Mouse (Mus musculus) kidney, postnatal 0 days (tissue): Measurements from ENCODE around the gene Elmo1. TPM values are rescaled to one million over a fixed set of nuclear protein-coding genes. Genes with fewer than 3 reads are reported as not detected.

ENCODE experiments used
- ATAC-seq: fragments of 200-750 bp; cut with Nextera tagmentation; replicated peaks from 2 replicates; pipeline ENCODE4 v1.8.0; 2017; ENCODE audit warnings: low read depth, moderate number of reproducible peaks, moderate TSS enrichment, moderate library complexity; ENCODE audit not compliant: low FRiP score
- DNase-seq: peaks from one replicate; pipeline ENCODE4 v3.0.0-alpha.2; 2016; ENCODE audit warnings: low spot score
- H3K27ac ChIP-seq: fragments of 300-500 bp; sonication (generic); 2 replicates; pipeline ENCODE4 v1.5.1; 2014; ENCODE audit warnings: mild to moderate bottlenecking
- H3K27me3 ChIP-seq: fragments of 300-500 bp; sonication (generic); 2 replicates; pipeline ENCODE4 v1.6.1; 2014; ENCODE audit warnings: low read length, mixed read lengths; ENCODE audit not compliant: insufficient read depth
- H3K36me3 ChIP-seq: fragments of 300-500 bp; sonication (generic); 2 replicates; pipeline ENCODE4 v1.6.1; 2014; ENCODE audit warnings: low read length, mixed read lengths; ENCODE audit not compliant: insufficient read depth
- H3K4me1 ChIP-seq: fragments of 300-500 bp; sonication (generic); replicated peaks from 2 replicates; pipeline ENCODE4 v1.6.1; 2014; ENCODE audit warnings: antibody characterized with exemption, low read length, mixed read lengths; ENCODE audit not compliant: insufficient read depth
- H3K4me2 ChIP-seq: fragments of 300-500 bp; sonication (generic); 2 replicates; pipeline ENCODE4 v1.6.1; 2014; ENCODE audit warnings: mild to moderate bottlenecking, low read length, moderate library complexity, mixed read lengths
- H3K4me3 ChIP-seq: fragments of 300-500 bp; sonication (generic); replicated peaks from 2 replicates; pipeline ENCODE4 v1.5.1; 2014; ENCODE audit warnings: low read depth, low read length
- H3K9ac ChIP-seq: fragments of 300-500 bp; sonication (generic); 2 replicates; pipeline ENCODE4 v1.6.1; 2014; ENCODE audit warnings: low read depth, low read length
- H3K9me3 ChIP-seq: fragments of 300-500 bp; sonication (generic); replicated peaks from 2 replicates; pipeline ENCODE4 v1.6.1; 2016; ENCODE audit warnings: low read length, inconsistent platforms, mixed read lengths
- CTCF ChIP-seq: IDR thresholded peaks from 2 replicates; pipeline ENCODE4 v1.5.1; 2016; ENCODE audit warnings: antibody characterized with exemption, low read depth, mild to moderate bottlenecking, moderate library complexity
- whole genome bisulfite sequencing: fragments of 180-500 bp; shearing (Covaris S2); extraction: QIAGEN DNeasy Blood & Tissue Kit; methylation state at CpG from one replicate; pipeline ENCODE4 v1.1.7; 2014; 5-methylcytosine and 5-hydroxymethylcytosine counted together
- polyA plus RNA-seq: library from polyadenylated mRNA; unstranded; fragments of >200 nt; fragmentation: Nextera tagmentation; extraction: Ambion mirVana; gene quantifications from 2 replicates; pipeline ENCODE4 v1.2.1, GENCODE M21; 2015

The Elmo1 gene
- polyA plus RNA-seq, 1 experiment from 2014 or later: 5.1 TPM

- ATAC-seq (no peak), DNase-seq (peak; percentile 31)
- H3K36me3 ChIP-seq: no peaks in the 10 kb centered on the region
- TF ChIP-seq CTCF: no peak
- no peak overlapping the region for H3K27ac ChIP-seq
- no peak overlapping the region for H3K4me3 ChIP-seq
- no peaks in the 10 kb centered on the region for H3K4me1 ChIP-seq
- no peak overlapping the region for H3K4me2 ChIP-seq
- no peak overlapping the region for H3K9ac ChIP-seq
- 49% methylated on average over 2 of the region's 2 CpGs for WGBS
- no peaks in the 10 kb centered on the region for H3K9me3 ChIP-seq
- H3K27me3 ChIP-seq: no peaks in the 10 kb centered on the region
Measured at GRCm38 (mm10) chr13:20575186-20575585, 484.8 kb downstream of the Elmo1 start.

- no peak overlapping the region for H3K27ac ChIP-seq
- H3K4me1 ChIP-seq: no peaks in the 10 kb centered on the region
- H3K36me3 ChIP-seq: no peaks in the 10 kb centered on the region
- DNase-seq (no peak), ATAC-seq (no peak)
- no peaks in the 10 kb centered on the region for H3K27me3 ChIP-seq
- no peak overlapping the region for H3K4me3 ChIP-seq
- H3K4me2 ChIP-seq: no peak overlapping the region
- no peak overlapping the region for H3K9ac ChIP-seq
- 77% methylated on average over 4 of the region's 4 CpGs for WGBS
- no peak for TF ChIP-seq CTCF
- H3K9me3 ChIP-seq: no peaks in the 10 kb centered on the region
Measured at GRCm38 (mm10) chr13:20585868-20586267, 495.5 kb downstream of the Elmo1 start.

DNA sequence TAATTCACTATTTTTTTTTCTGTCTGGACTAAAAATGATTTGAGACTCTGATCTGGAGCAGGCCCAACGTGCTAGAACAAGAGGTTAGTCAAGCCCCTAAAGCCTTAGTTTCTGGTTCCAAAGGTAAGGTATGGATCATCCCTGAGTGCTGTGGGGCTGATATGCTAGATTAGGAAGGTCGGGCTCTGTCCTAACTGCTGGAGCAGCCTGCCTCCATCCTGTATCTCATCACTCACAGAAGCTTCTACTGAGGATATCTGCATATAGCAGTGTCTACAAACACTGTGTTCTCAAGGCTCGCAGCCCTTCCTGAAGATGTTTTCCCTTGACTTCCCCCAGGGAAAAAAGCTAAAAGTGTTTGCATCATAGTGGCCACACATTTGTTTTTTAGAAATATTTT is 496.1 kb downstream of the Elmo1 start:
- H3K4me1 ChIP-seq: no peaks in the 10 kb centered on the region
- H3K9ac ChIP-seq: no peak overlapping the region
- no peak for TF ChIP-seq CTCF
- WGBS: 77% methylated on average over 3 of the region's 3 CpGs
- H3K4me3 ChIP-seq: no peak overlapping the region
- no peaks in the 10 kb centered on the region for H3K36me3 ChIP-seq
- H3K27me3 ChIP-seq: no peaks in the 10 kb centered on the region
- no peak overlapping the region for H3K4me2 ChIP-seq
- DNase-seq (no peak), ATAC-seq (no peak)
- no peak overlapping the region for H3K27ac ChIP-seq
- no peaks in the 10 kb centered on the region for H3K9me3 ChIP-seq

DNA sequence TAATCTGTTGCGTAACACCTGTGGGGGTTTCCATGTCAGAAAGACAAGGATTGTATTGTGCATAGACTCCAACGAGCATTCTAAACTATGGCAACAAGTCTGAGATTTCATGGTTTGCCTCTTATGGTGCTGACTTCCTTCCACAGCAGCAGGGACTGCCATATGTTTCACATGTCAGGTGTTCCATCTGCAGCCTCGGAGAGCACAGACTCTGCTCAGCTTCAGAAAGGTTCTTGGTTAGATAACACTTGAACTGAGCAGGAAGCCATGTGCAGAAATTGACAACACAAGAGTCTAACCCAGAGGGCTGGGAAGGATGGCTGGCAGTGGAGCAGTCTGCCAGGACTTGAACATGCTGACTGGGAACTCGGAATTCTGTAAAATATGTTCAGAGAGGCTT is 500.6 kb downstream of the Elmo1 start:
- Histone ChIP-seq H3K36me3 (no peaks in the 10 kb centered on the region), H3K27me3 (no peaks in the 10 kb centered on the region), H3K27ac (no peak overlapping the region), H3K4me2 (no peak overlapping the region), H3K9me3 (no peaks in the 10 kb centered on the region), H3K4me1 (no peaks in the 10 kb centered on the region), H3K4me3 (no peak overlapping the region), H3K9ac (no peak overlapping the region)
- whole genome bisulfite sequencing: 77% methylated on average over 4 of the region's 4 CpGs
- no peak for TF ChIP-seq CTCF
- ATAC-seq: no peak
- no peak for DNase-seq

GRCm38 (mm10) chr13:20597307-20597706 is 506.9 kb downstream of the Elmo1 start:
- no peak for TF ChIP-seq CTCF
- Histone ChIP-seq H3K27me3 (no peaks in the 10 kb centered on the region), H3K36me3 (no peaks in the 10 kb centered on the region), H3K4me3 (no peak overlapping the region), H3K4me1 (0 out of 2 replicates have a peak, but pooled peaks cover 7% of the 10 kb centered on the region), H3K9ac (no peak overlapping the region), H3K4me2 (no peak overlapping the region), H3K27ac (no peak overlapping the region), H3K9me3 (no peaks in the 10 kb centered on the region)
- no peak for DNase-seq
- WGBS: 19% methylated on average over 5 of the region's 5 CpGs
- ATAC-seq: no peak

DNA sequence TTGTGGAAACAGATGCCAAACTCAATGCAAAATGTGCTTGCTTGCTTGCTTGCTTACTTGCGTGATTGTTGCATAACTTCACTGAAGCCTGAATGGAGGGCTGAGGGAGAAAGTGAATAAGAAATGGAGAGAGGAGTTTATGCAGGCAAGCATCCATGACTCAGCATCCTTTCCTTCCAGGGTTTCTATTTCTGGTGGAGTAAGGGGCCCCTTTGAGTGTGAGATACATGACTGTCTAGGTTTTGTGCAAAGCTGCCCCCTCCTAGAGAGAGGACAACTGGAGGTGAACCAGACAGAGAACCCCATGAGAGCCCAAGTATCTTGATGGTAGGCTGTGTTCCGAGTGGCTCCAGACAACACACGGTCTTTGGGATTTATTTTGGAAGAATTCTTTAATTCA is 508.2 kb downstream of the Elmo1 start:
- no peaks in the 10 kb centered on the region for H3K9me3 ChIP-seq
- H3K9ac ChIP-seq: no peak overlapping the region
- no peak for TF ChIP-seq CTCF
- no peak overlapping the region for H3K4me2 ChIP-seq
- no peaks in the 10 kb centered on the region for H3K36me3 ChIP-seq
- no peaks in the 10 kb centered on the region for H3K27me3 ChIP-seq
- no peak for DNase-seq
- H3K4me3 ChIP-seq: no peak overlapping the region
- 93% methylated on average over 3 of the region's 3 CpGs for WGBS
- ATAC-seq: no peak
- H3K4me1 ChIP-seq: 0 out of 2 replicates have a peak, but pooled peaks cover 7% of the 10 kb centered on the region
- H3K27ac ChIP-seq: no peak overlapping the region

DNA sequence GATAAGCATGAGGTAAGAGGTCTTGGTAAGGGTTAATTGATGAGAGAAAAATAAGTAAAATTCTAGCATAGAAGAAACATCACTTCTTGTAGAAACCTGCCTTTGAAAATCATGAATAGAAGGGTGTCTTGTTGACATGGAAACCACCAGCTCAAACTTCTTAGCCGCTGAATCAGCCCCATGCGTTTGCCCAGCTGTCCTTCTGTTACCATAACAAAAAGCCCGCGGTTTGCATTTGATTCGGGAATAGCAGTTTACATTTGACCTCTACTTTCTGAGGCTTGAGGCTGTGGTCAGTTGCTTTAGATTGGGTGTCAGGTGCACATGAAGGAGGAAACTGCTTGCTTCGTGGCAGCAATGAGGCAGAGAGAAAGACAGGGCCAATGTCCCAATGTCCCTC is 509.9 kb downstream of the Elmo1 start:
- no peak for TF ChIP-seq CTCF
- ATAC-seq (no peak), DNase-seq (no peak)
- Histone ChIP-seq H3K4me3 (no peak overlapping the region), H3K27ac (no peak overlapping the region), H3K9me3 (no peaks in the 10 kb centered on the region), H3K9ac (no peak overlapping the region), H3K4me2 (no peak overlapping the region), H3K36me3 (no peaks in the 10 kb centered on the region), H3K27me3 (no peaks in the 10 kb centered on the region), H3K4me1 (0 out of 2 replicates have a peak, but pooled peaks cover 7% of the 10 kb centered on the region)
- WGBS: 43% methylated on average over 6 of the region's 6 CpGs
